Mouse (Mus musculus) left cerebral cortex, postnatal 14 days (tissue): ENCODE results near the gene Lin7c. TPM values are rescaled to one million over a fixed set of nuclear protein-coding genes. Genes with fewer than 3 reads are reported as not detected.

Experiments
- DNase-seq, 2 experiments: peaks; one replicate each; pipeline ENCODE4 v3.0.0; 2021 to 2022; ENCODE audit warnings: low spot score in 2 of 2, mixed read lengths in 1 of 2
- intact Hi-C: fragments of 180-260 bp; cut with DNase I; formaldehyde crosslinking; loops from one replicate; pipeline ENCODE4 v1.15.1; 2025
- total RNA-seq, 2 experiments: library from RNA; stranded (reverse); gene quantifications; 2 replicates each; pipeline ENCODE4 v1.2.3; 2021

The Lin7c gene
- total RNA-seq, 2 experiments from 2014 or later = 82.2 to 83.1 TPM

DNA sequence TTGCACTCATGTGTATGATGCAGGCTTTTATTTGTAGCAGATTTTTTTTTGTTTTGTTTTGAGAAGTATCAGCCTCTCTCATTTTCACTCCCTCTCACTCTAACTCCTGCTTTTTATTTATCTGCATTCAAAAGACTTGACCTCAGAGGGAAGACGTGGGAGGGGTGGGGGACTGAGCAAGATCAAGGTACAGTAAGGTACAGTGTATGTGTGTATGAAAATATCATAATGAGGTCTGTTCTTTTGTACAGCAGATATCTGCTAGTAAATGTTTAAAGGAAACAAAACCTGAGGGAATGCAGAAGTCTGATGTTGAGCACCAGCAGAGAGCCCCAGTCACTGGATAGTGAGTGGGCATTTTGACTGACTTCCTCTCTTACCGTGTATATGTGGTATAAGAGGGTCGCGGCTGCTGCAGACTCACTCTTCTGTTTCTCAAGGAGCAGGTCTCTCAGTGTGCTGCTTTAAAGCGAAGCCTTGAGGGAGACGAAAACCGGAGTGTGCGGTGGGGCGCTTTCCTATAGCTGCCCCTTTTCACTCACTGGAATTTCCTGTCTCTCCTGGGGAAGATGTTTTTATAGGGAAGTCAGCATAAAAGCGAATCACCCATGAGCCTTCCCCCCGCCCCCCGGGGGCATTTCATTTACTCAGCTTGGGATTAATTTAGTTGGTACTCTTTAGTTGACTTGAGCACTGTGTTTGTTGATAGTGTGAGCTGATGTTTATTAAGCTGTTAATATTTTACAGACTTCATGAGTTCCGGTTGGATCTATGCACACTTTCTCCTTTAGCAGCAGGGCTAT, 41.5 kb downstream of the Lin7c start:
- intact Hi-C loops = no loop called here
- no peak for DNase-seq

DNA sequence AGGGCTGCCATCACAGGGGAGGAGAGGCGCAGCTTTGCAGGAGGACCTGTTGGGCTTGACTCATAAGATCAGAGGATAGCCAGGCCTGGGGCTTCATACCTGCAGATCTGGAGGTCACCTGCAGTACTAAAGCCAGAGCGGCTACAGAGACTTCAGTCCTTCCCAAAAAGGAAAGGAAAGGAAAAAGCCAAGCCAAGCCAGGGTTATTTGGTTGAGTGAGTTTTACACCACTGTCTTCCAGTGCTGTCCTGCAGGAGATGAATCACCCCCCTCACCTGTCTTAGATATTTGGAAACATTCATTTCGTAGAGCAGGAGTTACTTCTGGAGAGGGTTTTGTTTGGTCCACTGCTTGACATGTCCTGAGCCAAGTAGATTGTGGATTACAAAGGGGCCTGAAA, 42.5 kb downstream of the Lin7c start:
- intact Hi-C loops = no loop called here
- DNase-seq = no peak

DNA sequence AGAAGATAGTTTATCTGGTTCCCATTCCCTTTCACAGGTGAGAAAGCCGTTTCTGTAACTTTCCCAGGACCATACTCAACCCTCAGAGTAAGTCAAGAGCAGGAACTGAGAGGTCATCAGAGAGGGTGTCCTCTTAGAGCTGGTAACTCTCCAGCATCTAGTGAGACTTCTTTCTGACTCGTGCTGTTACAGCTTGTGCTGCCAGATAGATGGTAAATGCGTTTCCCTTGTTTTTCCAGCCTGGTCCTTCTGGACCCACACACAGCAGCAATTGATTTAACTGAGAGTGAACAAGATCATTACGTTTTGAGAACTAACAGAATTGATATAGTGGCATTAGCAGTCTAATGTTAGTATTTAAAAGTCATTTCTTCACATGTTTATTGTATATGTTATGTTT, 43.4 kb downstream of the Lin7c start:
- no peak for DNase-seq
- intact Hi-C loops = no loop called here

DNA sequence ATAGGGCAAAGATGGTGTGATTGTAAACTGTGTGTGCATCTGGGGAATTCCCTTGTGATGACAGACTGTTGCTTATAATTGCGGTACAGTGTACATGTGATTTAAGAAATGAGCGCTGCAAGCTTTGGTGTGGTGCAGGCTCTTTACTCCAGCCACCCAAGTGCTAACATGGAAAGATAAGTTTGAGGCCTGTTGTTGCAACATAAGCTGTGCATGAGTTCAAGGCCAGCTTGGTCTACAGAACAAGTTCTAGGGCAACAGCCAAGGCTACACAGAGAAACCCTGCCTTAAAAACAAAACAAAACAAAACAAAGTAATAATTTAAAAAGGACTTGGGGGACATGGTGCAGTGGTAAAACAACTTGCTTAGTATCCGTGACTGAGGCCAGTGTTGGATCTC, 44.5 kb downstream of the Lin7c start:
- intact Hi-C loops = no loop called here
- no peak for DNase-seq

- intact Hi-C loops = no loop called here
Observed at GRCm38 (mm10) chr2:109935754-109936409, 45.2 kb downstream of the Lin7c start.

GRCm38 (mm10) chr2:109936410-109936755, 45.7 kb downstream of the Lin7c start:
- intact Hi-C loops = no loop called here
- no peak for DNase-seq

More at GRCm38 (mm10) chr2:109935754-109936409, 45.2 kb downstream of the Lin7c start:
- no peak for DNase-seq

DNA sequence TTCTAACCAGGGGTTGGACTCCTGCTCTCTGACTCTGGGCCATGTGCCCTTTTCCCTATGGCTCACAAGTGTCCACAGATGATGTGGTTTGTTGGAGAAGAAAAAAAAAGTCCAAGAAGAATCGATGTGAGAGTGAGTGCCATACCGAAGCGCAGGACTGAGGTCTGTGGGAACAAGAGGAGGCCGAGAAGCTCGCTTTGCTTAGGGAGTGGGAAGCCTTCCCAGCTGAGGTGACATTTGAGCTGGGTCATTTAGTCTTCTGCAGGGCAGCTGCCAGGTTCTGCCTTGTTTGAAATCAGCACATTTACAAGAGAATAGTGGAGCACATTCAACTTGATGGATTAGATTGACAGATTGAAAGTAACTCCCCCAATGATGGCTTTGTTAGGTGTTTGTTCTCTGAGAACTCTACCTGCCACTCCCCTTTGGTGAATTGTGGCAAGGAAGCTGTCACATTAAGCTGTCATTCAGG, 51.4 kb downstream of the Lin7c start:
- intact Hi-C loops = no loop called here
- no peak for DNase-seq

GRCm38 (mm10) chr2:109942810-109943570, 52.3 kb downstream of the Lin7c start:
- intact Hi-C loops = no loop called here
- no peak for DNase-seq

DNA sequence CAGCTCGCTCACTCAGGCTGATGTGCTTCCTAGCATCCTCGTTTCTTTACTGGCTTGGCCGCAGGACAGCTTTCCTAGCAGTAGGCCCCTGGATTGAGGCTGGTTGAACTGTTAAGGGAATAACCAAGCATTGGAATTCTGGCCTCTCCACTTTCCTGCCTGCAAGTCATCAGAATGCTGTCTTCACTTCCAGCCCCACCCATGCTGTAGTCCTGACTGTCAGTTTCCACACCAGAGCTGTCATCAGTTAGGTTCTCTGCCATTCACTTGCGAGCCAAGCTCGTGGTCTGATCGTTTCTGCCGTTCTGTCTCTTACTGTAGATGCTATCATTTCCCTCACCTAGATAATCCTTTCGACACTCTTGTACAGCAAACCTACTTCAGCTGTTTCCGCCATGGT, 54.3 kb downstream of the Lin7c start:
- no peak for DNase-seq
- intact Hi-C loops = no loop called here

DNA sequence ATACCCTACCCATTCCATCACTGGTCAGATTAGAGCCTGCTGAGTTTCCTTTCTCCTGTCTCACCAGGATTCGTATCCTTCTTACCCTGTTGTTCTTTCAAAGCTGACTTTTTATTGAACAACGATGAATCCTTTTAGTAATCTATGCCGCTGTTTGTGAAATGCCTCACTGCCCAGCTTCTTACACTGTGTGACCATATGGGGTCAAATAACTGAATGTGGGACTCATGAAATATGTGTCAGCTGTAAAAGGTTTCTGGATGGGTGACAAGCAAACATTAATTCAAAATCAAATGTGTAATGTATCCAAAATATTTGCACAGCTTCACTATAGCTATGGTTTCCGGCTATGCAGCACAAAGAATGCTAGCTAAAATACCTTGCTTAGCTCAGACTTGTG, 54.9 kb downstream of the Lin7c start:
- intact Hi-C loops = no loop called here
- no peak for DNase-seq

- DNase-seq = no peak
- intact Hi-C loops = no loop called here
Observed at GRCm38 (mm10) chr2:109946426-109946825, 55.8 kb downstream of the Lin7c start.

DNA sequence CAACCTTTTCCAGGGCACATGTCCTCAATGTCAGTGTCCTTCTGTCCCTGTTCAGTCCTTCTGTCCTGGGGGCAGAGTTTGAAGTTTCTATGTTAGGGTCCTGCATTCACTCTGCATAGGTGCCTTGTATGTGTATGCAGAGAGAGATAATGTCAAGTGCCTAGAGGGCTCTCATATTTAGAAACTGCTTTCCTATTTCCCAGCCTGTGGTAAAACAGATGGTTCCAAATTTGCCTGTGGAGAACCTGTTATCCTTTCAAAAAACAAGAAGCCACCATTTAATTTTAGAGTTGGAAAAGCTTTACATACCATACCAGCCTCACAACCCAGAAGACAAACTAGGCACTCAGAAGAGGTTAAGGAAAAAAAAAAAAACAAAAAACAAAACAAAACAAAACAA, 58.9 kb downstream of the Lin7c start:
- intact Hi-C loops = no loop called here

GRCm38 (mm10) chr2:109950311-109950710, 59.7 kb downstream of the Lin7c start:
- intact Hi-C loops = no loop called here
- DNase-seq = no peak

More for the DNA sequence above, 58.9 kb downstream of the Lin7c start:
- no peak for DNase-seq

Other genes starting within 250 kb of the Lin7c start
- gene Bdnf, start 216.2 kb upstream of the Lin7c start, total RNA-seq = 10 to 100 TPM; 15.0 to 18.5 TPM
- 10 to 100 TPM; 22.1 to 23.0 TPM for gene Lgr4, start 26.8 kb downstream of the Lin7c start, total RNA-seq
- 10 to 100 TPM; 14.9 to 18.5 TPM for gene Ccdc34, start 127.0 kb downstream of the Lin7c start, total RNA-seq